Mouse (Mus musculus): Measurements from ENCODE around the gene Cnp. TPM values are rescaled to one million over a fixed set of nuclear protein-coding genes. Genes with fewer than 3 reads are reported as not detected.
A peak's percentile ranks its signal among the peaks of the same experiment; 100 is the strongest.
"Not testable (repeated sequence)": the region's sequence is repeated elsewhere in the genome, so short reads cannot be mapped to it uniquely, and the experiment has no call there.

Gene Cnp
- total RNA-seq, 2 experiments from 2014 or later, result 33.3 to 38.3 TPM

DNA sequence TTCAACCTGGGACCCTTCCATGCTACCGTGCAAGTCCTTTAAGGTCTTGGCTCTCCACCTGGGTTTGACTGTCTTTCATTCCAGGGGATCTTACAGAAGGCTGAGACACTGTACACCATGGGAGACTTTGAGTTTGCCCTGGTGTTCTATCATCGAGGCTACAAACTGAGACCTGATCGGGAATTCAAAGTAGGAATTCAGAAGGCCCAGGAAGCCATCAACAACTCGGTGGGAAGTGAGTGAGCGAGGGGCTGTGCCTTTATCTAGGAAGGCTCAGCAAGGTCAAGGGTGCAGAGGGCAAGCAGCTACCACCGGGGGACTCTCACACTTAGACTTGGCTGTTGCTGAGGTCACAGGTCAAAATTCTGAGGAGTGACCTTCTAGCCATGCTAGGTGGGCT is 24.6 kb upstream of the Cnp start:
- no peak for DNase-seq (ENCODE audit: low spot score in 2 of 2)

DNA sequence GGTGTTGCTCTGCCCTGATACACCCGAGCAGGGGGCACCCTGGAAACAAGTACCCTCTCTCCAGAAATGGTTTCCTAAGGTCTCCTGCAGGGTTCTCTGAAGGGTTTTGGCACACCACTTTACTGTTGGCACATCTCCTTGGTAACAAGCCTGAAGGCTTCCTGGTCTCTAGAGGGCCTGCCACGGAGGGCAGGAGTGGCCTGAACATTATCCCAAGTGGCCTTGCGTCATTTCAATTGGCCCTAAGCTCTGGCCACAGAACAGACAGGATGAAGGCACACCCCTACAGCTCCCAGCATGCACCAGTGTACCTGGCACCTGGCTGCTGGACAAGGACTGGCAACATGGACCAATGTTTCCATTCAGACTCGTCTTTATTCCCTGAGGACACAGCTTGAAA is 21.9 kb upstream of the Cnp start:
- no peak for DNase-seq (ENCODE audit: low spot score in 2 of 2)

DNA sequence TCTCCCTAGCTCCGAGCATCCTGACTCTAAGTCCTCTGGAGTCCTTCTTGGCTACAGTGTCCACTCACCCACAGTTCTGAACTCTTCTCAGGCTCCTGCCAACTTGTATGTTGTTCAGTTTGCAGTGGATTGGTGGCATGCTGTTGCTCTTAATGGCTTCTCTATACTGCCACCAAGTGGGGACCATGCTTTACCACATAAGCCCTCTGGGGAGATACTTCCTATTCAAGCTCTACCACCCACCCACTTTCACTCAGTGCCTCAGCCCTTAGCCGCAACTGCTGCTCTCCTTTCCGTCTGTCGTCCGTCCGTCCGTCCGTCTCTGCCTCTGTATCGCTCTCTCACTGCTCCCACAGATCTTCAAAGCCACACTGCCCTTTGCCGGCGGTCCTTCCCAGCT is 19.1 kb upstream of the Cnp start:
- DNase-seq (ENCODE audit: low spot score in 2 of 2), result peak in 1 of 2 experiments; percentile 43

DNA sequence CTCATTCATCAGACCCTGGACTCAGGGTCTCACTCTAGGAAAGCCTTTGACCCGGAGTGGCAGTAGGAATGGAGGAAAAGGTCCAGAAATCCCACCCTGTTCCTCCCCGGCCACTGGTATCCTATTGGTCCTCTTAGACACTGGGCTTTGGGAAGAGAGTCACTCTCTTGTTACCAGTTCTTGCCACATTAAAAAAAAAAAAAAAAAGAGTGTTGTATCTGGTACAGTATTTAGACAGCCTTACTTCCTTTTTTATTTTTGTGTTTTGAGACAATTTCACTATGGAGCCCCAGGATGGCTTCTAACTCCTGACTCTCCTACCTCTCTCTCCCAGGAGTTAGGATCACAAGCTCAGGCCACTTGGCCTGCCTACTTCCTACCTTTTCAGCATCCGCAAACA is 17.1 kb upstream of the Cnp start:
- no peak for DNase-seq (ENCODE audit: low spot score in 2 of 2)

DNA sequence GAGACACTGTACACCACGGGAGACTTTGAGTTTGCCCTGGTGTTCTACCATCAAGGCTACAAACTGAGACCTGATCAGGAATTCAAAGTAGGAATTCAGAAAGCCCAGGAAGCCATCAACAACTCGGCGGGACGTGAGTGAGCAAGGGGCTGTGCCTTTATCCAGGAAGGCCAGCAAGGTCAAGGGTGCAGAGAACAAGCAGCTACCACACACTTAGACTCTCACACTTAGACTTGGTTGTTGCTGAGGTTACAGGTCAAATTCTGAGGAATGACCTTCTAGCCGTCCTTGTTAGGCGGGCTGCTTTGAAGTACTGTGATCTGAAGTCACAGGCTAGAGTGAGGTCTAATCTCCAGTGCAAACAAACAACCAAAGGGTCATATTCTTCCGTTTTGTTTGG is 15.2 kb upstream of the Cnp start:
- DNase-seq (ENCODE audit: low spot score in 2 of 2), result no peak

DNA sequence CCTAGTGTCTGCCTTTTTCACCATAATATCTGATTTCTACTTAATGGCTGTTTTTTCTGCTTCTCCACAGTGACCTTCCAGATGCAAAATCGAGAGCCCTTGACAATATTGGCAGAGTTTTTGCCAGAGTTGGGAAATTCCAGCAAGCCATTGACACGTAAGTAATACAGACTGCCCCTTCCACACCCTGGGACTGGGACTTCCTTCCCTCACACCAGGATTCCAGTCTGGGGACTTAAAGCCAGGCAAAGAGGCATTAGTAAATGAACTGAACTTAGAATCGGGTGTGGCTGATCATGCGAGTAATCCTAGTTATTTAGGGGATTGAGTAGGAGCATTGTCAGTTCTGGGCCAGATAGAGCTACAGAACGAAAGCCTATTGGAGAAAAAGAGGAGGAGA is 13.0 kb upstream of the Cnp start:
- DNase-seq (ENCODE audit: low spot score in 2 of 2), result no peak

DNA sequence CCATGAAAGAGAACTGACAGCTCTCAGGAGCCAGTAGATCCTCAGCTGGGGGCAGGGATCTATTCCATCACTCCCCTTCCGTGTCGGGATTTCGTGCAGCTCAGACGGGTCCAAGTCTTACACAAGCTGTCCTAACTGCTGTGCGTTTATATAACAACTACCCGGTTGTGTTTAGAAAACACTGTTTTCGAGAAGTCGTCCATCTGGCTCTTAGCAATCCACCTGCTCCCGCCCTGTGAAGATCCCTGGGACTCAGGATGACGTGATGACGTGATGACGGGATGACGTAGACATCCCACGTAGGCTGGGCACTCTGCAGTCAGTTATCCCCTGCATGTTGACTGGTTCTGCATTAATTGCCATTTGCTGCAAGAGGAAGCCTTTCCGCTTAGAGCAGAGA is 10.4 kb upstream of the Cnp start:
- no peak for DNase-seq (ENCODE audit: low spot score in 2 of 2)

DNA sequence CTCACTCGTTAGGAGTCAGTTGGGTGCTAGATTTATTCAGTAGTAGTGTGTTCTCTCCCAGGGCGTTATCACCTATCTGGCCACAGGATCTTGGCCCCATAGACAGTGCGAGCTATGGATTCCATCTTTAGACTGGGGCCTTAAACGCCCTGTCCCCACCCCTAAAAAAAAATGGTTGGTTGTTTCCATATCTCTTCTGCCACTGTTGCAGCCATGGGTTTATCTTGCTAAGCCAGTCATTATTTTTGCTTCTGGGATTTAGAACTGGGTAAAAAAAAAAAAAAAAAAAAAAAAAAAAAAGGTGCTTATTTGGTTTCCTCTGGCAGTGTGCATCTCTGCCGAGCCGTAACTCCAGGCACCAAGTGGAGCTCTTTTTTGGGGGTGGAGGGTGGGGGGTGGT is 10.0 kb upstream of the Cnp start:
- DNase-seq (ENCODE audit: low spot score in 2 of 2), result no peak

DNA sequence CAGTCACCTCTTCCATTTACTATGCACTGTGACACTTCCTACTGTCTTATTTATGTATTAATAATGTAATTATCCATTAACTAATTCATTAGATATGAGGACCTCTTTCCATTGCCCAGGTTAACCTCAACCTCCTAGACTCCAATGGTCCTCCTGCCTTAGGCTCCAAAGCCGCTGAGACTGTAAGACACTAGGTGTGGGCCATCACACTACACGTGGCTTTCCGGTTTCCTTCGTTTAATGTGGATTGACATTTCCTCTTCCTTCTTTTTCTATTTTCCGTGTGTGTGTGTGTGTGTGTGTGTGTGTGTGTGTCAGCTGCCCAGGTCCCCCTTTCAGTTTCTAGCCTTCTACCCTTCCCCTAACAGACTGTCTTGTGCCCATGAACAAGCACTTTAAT is 7.5 kb upstream of the Cnp start:
- DNase-seq (ENCODE audit: low spot score in 2 of 2), result no peak

DNA sequence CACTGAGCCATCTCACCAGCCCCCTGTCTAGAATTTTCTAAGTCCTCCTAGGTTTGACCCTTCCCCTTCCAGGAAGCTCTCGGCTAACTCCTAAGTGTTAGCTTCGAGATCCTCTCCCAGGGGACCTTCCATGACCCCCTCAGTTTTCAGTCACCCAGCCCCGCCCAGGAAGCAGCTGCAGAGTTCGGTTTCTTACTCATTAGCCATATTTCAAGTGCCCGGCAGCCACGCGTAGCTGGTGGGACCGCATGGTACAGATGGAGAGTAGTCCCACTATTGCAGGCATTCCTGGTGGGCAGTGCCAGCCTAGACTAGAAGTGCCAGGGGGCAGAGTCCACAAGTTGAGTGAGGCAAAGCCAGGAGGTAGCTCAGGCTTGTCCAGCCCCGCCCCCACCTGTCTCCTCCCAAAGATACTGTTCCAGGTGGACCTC is 6.9 kb upstream of the Cnp start:
- DNase-seq (ENCODE audit: low spot score in 2 of 2), result no peak

DNA sequence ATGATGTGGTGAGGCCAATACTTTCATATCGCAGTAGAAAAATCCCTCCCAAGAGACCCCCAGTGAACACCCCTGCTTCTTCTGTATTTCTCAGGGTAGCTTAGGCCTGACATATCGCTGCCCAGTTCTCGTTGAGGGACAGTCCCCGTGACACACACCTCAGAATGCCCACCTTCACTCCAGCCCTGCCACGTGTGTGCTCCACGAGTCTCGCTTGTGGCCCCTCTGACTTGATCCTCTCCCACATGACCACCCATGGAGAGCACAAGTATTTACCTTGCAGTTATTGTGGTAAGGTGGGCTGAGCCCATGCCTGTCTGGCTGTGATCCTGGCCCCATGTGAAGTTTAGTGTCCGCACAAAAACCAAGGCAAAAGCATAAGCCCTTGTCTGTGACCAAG is 6.0 kb upstream of the Cnp start:
- no peak for DNase-seq (ENCODE audit: low spot score in 2 of 2)

DNA sequence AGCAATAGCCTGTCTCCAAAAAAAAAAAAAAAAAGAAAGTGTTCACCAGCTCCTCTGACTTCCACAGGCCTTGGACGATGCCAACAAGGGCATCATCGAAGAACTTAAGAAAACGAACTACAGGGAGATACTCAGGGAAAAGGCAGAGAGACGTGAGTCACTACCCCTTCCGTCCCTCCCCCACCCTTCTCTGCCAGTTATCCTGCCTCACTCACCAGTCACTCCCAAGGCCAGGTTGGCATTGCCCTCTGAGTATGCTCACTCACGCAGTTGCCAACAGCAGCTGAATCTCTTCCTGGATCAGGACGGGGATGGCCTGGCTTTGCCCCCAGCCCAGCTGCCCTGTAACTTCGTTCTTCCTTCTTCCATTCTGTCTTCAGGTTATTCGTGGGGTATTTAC is 4.9 kb upstream of the Cnp start:
- DNase-seq (ENCODE audit: low spot score in 2 of 2), result no peak

DNA sequence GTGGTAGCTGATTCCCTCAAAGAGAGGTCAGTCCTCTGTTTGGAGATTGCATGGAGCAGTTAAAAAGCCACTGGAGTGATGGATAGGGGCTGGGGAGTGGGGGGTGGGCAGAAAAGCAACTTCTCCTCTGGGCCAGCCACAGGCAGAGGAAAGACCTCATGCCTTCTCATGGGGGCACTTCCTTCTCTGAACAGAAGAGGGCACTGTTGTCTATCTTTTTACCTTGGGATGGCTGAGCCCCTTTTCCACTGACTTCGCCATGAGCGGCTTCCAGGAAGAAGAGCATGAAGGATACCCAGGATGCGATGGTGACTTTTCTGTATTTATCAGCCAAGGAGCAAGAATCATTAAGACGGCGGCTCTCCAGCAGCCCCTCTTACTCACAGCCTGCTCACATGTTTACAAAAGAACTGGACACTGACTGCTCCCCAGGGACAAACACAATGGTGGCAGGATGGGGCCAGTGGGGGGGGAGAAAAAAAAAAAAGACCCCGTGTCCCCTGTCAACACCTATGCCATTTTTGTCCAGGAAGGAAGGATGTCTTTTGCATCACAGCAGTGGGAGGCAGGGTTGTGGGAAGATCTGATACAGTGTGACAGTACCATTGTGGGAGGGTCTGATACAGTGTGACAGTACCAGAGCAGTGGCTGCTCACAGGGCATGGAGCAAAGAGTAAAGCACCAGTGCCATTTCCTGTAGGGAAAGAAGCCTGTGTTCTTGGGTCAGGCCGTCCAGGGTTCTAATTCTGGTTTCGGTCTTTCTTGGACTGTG is 4.1 kb upstream of the Cnp start:
- peak in 1 of 2 experiments; percentile 72 for DNase-seq (ENCODE audit: low spot score in 2 of 2)

DNA sequence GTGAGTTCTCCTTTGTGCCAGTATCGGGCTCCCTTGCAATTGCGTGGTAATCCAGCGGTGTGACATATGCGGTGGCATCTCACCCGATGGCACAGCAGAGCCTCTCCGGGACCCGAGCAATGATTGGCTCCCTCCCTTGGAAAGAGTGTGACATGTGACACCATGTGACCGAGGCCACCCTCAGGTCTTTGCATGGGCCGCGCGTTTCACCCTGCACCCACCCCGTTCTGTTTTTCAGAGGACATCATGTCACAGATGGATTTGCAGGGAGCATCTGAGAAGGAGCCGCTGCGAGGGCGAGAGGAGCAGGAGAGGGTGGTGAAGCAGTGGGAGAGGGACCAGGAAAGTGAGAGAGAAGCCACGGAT is 3.5 kb upstream of the Cnp start:
- DNase-seq (ENCODE audit: low spot score in 2 of 2), result peak in 1 of 2 experiments; percentile 23

DNA sequence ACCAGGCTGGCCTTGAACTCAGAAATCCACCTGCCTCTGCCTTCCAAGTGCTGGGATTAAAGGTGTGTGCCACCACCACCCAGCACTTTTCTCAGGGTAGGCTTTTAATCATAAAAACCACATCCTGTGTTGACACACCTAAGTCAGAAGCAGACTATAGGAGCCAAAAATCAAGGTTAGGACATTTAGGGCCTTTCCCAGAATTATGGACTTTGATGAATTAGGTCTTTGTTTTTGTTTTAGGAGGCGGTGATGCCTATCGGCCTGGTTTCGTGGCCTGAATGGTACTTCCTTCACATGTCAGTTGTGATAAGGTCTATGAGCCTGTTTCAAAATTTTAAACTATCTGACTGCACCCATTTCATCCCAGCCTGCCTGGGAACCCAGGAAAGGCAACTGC is 516 bp upstream of the Cnp start:
- no peak for DNase-seq (ENCODE audit: low spot score in 2 of 2)

DNA sequence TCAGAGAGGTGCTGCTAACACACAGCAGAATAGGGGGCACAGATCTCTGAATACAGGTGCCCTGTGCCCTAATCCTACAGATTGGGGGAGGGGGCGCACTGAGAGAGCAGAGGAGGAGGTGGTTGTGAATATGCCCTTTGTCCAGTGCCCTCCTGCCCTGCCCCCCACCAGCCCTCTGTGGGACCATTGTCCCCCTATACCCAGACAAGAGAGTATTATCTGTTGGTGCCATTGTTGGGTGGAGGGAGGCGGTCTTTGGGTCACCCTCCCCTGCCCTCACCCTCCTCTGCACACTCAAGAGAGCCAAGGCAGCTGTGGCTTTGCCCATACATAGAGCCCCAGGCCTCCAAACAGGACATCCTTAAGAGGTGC is 766 bp downstream of the Cnp start:
- DNase-seq (ENCODE audit: low spot score in 2 of 2), result peak in 1 of 2 experiments; percentile 16

DNA sequence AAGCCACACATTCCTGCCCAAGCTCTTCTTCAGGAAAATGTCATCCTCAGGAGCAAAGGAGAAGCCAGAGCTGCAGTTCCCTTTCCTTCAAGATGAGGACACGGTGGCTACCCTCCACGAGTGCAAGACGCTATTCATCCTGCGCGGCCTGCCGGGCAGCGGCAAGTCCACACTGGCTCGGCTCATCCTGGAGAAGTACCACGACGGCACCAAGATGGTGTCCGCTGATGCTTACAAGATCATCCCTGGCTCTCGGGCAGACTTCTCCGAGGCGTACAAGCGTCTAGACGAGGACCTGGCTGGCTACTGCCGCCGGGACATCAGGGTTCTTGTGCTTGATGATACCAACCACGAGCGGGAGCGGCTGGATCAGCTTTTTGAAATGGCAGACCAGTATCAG is 1.6 kb downstream of the Cnp start:
- DNase-seq (ENCODE audit: low spot score in 2 of 2), result no peak

DNA sequence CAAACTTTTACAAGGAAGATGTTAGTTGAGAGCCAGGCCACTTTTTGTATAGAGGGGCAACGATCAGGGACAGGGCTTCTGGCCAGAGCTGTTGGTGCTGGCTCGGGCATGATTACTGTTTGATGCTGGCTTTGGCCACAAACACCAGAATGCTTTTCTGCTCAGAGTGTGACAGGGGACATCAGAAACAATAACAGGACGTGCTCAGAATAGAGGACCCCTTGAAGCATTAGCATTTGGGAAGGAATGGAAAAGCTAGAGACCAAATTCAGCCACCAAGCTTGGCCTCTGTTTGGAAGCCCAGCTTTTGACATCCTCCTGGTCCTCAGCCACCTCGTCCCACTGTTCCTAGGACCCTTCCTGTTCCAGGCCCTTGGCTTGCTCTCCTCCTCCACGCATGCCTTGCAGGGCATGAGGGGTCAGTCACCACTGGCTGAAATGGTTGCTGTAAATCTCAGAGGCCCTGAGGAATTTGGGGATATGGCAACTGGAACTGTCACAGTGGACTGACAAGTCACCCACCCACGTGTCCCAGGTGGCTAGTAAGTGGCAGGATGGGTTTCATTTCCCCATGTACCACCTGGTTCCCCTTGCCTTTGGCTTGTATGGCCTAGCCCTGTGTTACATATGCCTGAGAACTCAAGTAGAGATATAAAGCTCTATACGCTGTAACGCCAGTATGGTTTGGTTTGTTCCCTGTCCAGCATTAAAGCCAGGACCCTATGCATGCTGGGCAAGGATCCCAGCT is 3.3 kb downstream of the Cnp start:
- DNase-seq (ENCODE audit: low spot score in 2 of 2), result no peak

DNA sequence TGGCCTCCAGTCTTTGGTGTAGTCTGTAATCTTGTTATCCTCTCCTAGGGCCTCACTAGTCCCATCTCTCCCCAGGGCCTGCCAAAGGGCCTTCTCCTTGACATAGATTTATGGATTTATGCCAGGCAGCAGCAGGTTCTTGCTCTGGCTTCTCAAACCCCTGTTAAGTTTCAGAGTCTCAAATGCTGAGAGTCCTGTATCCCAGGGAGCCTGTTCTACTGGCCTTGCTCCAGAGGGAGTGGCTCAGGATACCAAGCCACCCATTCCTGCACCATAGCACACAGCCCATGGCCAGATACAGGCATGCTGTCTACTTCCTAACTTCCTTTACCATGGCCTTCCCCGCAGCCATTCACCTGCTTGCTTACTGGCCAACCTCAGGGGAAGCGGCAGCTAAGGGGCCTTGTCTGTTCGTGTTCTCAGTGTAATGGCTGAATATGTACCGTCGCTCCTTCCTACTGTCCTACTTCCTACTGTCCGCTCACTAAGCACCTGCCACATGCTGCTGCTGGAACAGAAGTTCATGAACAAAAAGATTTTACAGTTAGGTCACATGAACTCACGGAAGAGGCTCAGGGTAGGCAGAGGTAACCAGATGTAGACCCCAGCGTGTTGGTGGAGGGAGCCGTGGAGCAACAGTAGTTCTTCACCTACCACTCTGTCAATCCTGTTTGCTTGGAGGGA is 4.6 kb downstream of the Cnp start:
- DNase-seq (ENCODE audit: low spot score in 2 of 2), result no peak

DNA sequence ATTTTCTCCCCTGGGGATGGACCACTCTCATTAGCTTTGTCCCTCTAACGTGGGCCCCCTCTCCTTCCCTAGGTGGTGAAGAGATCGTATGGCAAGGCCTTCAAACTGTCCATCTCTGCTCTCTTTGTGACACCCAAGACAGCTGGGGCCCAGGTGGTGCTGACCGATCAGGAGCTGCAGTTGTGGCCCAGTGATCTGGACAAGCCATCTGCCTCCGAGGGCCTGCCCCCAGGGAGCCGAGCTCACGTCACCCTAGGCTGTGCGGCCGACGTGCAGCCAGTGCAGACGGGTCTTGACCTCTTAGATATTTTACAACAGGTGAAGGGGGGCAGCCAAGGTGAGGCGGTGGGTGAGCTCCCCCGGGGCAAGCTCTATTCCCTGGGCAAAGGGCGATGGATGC is 5.6 kb downstream of the Cnp start:
- no peak for DNase-seq (ENCODE audit: low spot score in 2 of 2)

DNA sequence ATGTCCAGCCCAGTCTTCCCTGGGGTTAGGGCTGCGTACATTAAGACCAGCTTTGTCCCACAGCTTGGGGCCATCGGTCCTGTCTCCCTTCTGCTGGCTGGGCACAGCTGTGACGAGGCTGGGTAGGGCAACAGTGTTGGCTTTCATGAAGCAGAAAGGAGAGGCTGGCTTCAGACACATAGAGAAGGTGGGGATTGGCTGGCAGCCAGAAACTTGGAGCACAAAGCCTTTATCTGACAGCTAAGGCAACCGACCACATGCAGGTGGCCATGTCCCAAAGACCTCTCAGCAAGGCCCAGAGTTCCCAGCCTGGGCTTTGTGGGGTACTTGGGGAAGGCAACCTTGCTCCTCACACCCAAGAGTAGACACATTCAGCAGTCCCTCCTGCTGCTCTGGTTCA is 7.1 kb downstream of the Cnp start:
- peak in 1 of 2 experiments; percentile 27 for DNase-seq (ENCODE audit: low spot score in 2 of 2)

DNA sequence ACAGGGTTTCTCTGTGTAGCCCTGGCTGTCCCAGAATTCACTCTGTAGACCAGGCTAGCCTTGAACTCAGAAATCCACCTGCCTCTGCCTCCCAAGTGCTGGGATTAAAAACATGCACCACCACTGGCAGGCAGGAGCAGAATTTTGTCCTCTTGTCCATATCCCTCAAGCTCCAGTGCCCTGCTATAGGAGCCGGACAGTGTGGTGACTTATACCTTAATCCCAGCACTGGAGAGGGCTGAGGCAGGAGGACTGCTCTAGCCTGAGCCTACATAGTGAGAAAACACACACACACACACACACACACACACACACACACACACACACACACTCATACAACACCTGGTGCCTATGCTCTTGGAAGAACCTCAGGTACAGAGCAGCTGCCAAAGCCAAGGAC is 7.7 kb downstream of the Cnp start:
- DNase-seq (ENCODE audit: low spot score in 2 of 2), result not testable (repeated sequence)

Measured in gastrocnemius, postnatal 4 days (tissue).